Mouse (Mus musculus) heart, adult 2 months (tissue): ENCODE data around the gene Ppp2r5b. TPM values are rescaled to one million over a fixed set of nuclear protein-coding genes. Genes with fewer than 3 reads are reported as not detected.
A peak's percentile ranks its signal among the peaks of the same experiment; 100 is the strongest.

Source experiments
- DNase-seq, 2 experiments: peaks; one replicate each; pipeline ENCODE4 v3.0.0; 2021
- H3K27ac ChIP-seq: fragments of 200-600 bp; 2 replicates; pipeline ENCODE4 v1.8.1; 2022
- H3K27me3 ChIP-seq: fragments of 200-500 bp; 2 replicates; pipeline ENCODE4 v1.6.1; 2012; ENCODE audit warnings: mild to moderate bottlenecking, low read length, inconsistent platforms, mixed read lengths; ENCODE audit not compliant: control insufficient read depth, insufficient read depth
- H3K36me3 ChIP-seq: fragments of 200-500 bp; 2 replicates; pipeline ENCODE4 v1.6.1; 2012; ENCODE audit warnings: low read length, inconsistent platforms; ENCODE audit not compliant: control insufficient read depth, insufficient read depth
- H3K4me1 ChIP-seq: fragments of 200-500 bp; 2 replicates; pipeline ENCODE4 v1.6.1; 2011; ENCODE audit warnings: low read length; ENCODE audit not compliant: control insufficient read depth, insufficient read depth
- H3K4me3 ChIP-seq: fragments of 200-600 bp; 2 replicates; pipeline ENCODE4 v1.8.1; 2022
- H3K79me2 ChIP-seq: fragments of 200-500 bp; replicated peaks from 2 replicates; pipeline ENCODE4 v1.6.1; 2012; ENCODE audit warnings: mild to moderate bottlenecking, inconsistent platforms, low read length, moderate library complexity, mixed read lengths; ENCODE audit not compliant: control insufficient read depth, insufficient read depth
- H3K9ac ChIP-seq: fragments of 200-500 bp; 2 replicates; pipeline ENCODE4 v1.6.1; 2012; ENCODE audit warnings: low read depth, mild to moderate bottlenecking, control low read depth, inconsistent platforms, low read length, mixed read lengths
- CTCF ChIP-seq: fragments of 200-600 bp; IDR thresholded peaks from 2 replicates; pipeline ENCODE4 v1.8.1; 2022; ENCODE audit warnings: antibody characterized with exemption, mild to moderate bottlenecking, moderate library complexity
- EP300 ChIP-seq: fragments of 200-500 bp; IDR thresholded peaks from 2 replicates; pipeline ENCODE4 v1.6.1; 2011; ENCODE audit warnings: low read depth, low read length, control low read depth; ENCODE audit not compliant: insufficient read depth
- POLR2A ChIP-seq: fragments of 200-500 bp; IDR thresholded peaks from 2 replicates; pipeline ENCODE4 v1.6.1; 2011; ENCODE audit warnings: mild to moderate bottlenecking, low read depth, low read length, control low read depth; ENCODE audit not compliant: insufficient read depth
- WGBS: fragments of 180-500 bp; shearing (Covaris S2); methylation state at CpG from one replicate; pipeline ENCODE4 v1.1.7; 2018; 5-methylcytosine and 5-hydroxymethylcytosine counted together
- intact Hi-C: fragments of 180-260 bp; cut with DNase I; formaldehyde crosslinking; loops from one replicate; pipeline ENCODE4 v1.15.1; 2025
- polyA plus RNA-seq: library from polyadenylated mRNA; depleted of rRNA; stranded (reverse); fragments of >200 nt; gene quantifications from 2 replicates; pipeline ENCODE4 v1.2.3, GENCODE M21; 2012
- total RNA-seq, 2 experiments: library from RNA; stranded (reverse); gene quantifications; 2 replicates each; pipeline ENCODE4 v1.2.3; 2021

The Ppp2r5b gene
- total and polyA plus RNA-seq, 3 experiments: 34.8 to 36.8 (median 35.1) TPM

DNA sequence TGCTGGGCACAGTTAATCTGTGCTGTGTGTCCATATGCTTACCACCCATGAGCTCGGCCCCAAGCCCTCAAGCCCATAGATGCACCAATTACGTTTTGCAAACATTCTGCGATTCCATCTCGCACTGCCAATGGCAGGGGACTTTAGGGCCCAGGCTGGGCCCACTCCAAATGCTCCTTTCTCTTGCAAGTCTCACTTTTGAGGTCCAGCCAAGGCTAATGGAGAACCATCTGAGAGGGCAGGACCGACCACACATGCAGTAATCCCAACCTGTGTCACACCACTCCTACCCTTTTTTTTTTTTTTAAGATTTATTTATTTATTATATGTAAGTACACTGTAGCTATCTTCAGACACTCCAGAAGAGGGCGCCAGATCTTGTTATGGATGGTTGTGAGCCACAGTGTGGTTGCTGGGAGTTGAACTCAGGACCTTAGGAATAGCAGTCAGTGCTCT, 30.1 kb upstream of the Ppp2r5b start:
- H3K27ac ChIP-seq: no peak overlapping the region
- H3K9ac ChIP-seq: no peak overlapping the region
- no peaks in the 10 kb centered on the region for H3K36me3 ChIP-seq
- no peak for DNase-seq
- intact Hi-C loops: no loop called here
- TF ChIP-seq CTCF: peak; percentile 54
- no peak for TF ChIP-seq POLR2A
- H3K4me1 ChIP-seq: peaks cover 3% of the 10 kb centered on the region; the same call in 1 of the 2 replicates
- no peaks in the 10 kb centered on the region for H3K27me3 ChIP-seq
- WGBS: 74% methylated on average over 6 of the region's 6 CpGs
- no peak overlapping the region for H3K4me3 ChIP-seq
- no peaks in the 10 kb centered on the region for H3K79me2 ChIP-seq

- Histone ChIP-seq H3K9ac (no peak overlapping the region), H3K27me3 (no peaks in the 10 kb centered on the region), H3K4me1 (peaks cover 3% of the 10 kb centered on the region; the same call in 1 of the 2 replicates), H3K4me3 (no peak overlapping the region), H3K36me3 (no peaks in the 10 kb centered on the region), H3K27ac (no peak overlapping the region), H3K79me2 (no peaks in the 10 kb centered on the region)
- 84% methylated on average over 8 of the region's 8 CpGs for WGBS
- intact Hi-C loops: no loop called here
- no peak for DNase-seq
- TF ChIP-seq POLR2A (no peak), CTCF (no peak), EP300 (no peak)
Observed at GRCm38 (mm10) chr19:6264945-6265344, 29.3 kb upstream of the Ppp2r5b start.

GRCm38 (mm10) chr19:6264200-6264599, 28.5 kb upstream of the Ppp2r5b start:
- no peak for DNase-seq
- Histone ChIP-seq H3K4me3 (no peak overlapping the region), H3K4me1 (peaks cover 1% of the 10 kb centered on the region; the same call in 1 of the 2 replicates), H3K27ac (no peak overlapping the region), H3K79me2 (no peaks in the 10 kb centered on the region), H3K36me3 (no peaks in the 10 kb centered on the region), H3K27me3 (no peaks in the 10 kb centered on the region), H3K9ac (no peak overlapping the region)
- TF ChIP-seq EP300 (no peak), POLR2A (no peak), CTCF (no peak)
- WGBS: 56% methylated on average over 9 of the region's 9 CpGs
- intact Hi-C loops: no loop called here

- Histone ChIP-seq H3K36me3 (no peaks in the 10 kb centered on the region), H3K27me3 (no peaks in the 10 kb centered on the region), H3K4me3 (no peak overlapping the region), H3K79me2 (no peaks in the 10 kb centered on the region), H3K4me1 (peaks cover 1% of the 10 kb centered on the region; the same call in 1 of the 2 replicates), H3K27ac (no peak overlapping the region), H3K9ac (no peak overlapping the region)
- intact Hi-C loops: loop anchor here (1.0 kb wide), 1 partner anchor 68 kb away; no protein-coding TSS in a partner anchor
- no peak for TF ChIP-seq POLR2A
- no peak for DNase-seq
- WGBS: 84% methylated on average over 8 of the region's 8 CpGs
Observed at GRCm38 (mm10) chr19:6262839-6263433, 27.3 kb upstream of the Ppp2r5b start.

- DNase-seq: peak; percentile 69 to 85
- intact Hi-C loops: loop anchor here (1.0 kb wide), 1 partner anchor 69 kb away; no protein-coding TSS in a partner anchor
- H3K27ac ChIP-seq: no peak overlapping the region
Observed at GRCm38 (mm10) chr19:6262222-6262621, 26.6 kb upstream of the Ppp2r5b start.

DNA sequence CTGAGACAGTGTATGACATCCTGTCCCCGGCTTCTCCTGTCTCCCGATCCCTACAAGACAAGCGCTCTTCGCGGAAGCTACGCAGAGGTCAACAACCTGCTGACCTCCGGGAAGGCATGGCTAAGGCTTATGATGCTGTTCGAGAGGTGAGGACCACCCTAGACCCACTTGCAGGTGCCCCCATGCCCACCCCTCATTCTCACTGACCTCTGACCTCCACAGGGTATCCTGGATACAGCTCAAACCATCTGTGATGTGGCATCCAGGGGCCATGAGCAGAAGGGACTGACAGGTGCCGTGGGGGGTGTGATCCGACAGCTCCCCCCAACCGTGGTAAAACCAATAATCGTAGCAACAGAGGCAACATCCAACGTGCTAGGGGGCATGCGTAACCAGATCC, 25.7 kb upstream of the Ppp2r5b start:
- intact Hi-C loops: no loop called here
- WGBS: 92% methylated on average over 14 of the region's 14 CpGs
- TF ChIP-seq EP300 (no peak), POLR2A (no peak), CTCF (no peak)

More at GRCm38 (mm10) chr19:6262222-6262621, 26.6 kb upstream of the Ppp2r5b start:
- Histone ChIP-seq H3K4me1 (no peaks in the 10 kb centered on the region), H3K79me2 (no peaks in the 10 kb centered on the region), H3K27me3 (no peaks in the 10 kb centered on the region), H3K9ac (no peak overlapping the region), H3K4me3 (no peak overlapping the region), H3K36me3 (no peaks in the 10 kb centered on the region)
- TF ChIP-seq POLR2A: no peak
- peak; percentile 91 for TF ChIP-seq EP300
- 65% methylated on average over 7 of the region's 7 CpGs for WGBS

More for the DNA sequence above, 25.7 kb upstream of the Ppp2r5b start:
- H3K79me2 ChIP-seq: no peaks in the 10 kb centered on the region
- no peak overlapping the region for H3K4me3 ChIP-seq
- H3K9ac ChIP-seq: no peak overlapping the region
- H3K4me1 ChIP-seq: no peaks in the 10 kb centered on the region
- no peaks in the 10 kb centered on the region for H3K36me3 ChIP-seq
- no peak for DNase-seq
- H3K27me3 ChIP-seq: no peaks in the 10 kb centered on the region
- H3K27ac ChIP-seq: no peak overlapping the region
